Mouse (Mus musculus) common myeloid progenitor, adult 5-6 weeks (primary cell): Measurements from ENCODE around the gene Olfr282. TPM values are rescaled to one million over a fixed set of nuclear protein-coding genes. Genes with fewer than 3 reads are reported as not detected.

Source experiments
- ATAC-seq: replicated peaks from 2 replicates; pipeline ENCODE4 v1.8.0; 2016; ENCODE audit warnings: low read depth, mild to moderate bottlenecking, moderate TSS enrichment, inconsistent platforms; ENCODE audit not compliant: poor library complexity, severe bottlenecking
- total RNA-seq: library from RNA; stranded (forward); fragments of 200-1000, 187-1606 nt; gene quantifications from 2 replicates; pipeline ENCODE4 v1.2.3, GENCODE M21; 2017

The Olfr282 gene
- total RNA-seq, 1 experiment from 2014 or later = not detected

DNA sequence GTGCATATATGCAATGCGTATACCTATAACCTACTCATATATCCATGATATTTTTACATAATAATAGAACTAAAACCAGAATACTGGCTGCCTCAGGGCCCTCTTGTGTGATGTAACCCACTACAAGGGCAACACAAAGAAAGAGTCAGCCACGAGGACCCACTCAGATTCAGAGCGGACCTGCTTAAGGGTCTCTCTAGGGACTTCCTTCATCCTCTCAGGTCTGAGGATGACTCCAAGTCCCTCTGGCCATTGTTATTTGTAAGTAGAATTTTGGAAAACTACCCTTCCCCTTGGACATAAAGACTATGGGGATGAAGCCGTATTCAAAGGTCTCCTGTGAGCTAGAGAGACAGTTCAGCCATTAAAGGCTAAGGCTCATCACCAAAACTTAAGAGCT is 38.6 kb downstream of the Olfr282 start, which contains the start of gene OR5BS1P:
TSS of gene OR5BS1P (plus strand) at position 301 of the 400 bp plus-strand sequence.
- no peak for ATAC-seq

DNA sequence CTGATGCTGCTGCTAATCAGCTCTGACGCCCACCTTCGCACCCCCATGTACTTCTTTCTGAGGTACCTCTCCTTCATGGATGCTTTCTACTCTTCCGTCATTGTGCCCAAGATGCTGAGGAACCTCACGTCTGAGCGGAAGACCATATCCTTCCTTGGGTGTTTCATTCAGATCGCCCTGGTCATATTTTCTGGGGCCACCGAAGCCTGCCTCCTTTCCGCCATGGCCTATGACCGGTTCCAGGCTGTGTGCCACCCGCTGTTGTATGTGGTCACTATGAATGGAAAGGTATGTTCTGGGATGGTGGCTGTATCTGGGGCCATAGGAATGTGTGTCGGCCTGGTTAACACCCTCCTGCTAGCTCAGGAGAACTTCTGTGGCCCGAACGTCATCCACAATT is 40.5 kb downstream of the Olfr282 start:
- no peak for ATAC-seq

DNA sequence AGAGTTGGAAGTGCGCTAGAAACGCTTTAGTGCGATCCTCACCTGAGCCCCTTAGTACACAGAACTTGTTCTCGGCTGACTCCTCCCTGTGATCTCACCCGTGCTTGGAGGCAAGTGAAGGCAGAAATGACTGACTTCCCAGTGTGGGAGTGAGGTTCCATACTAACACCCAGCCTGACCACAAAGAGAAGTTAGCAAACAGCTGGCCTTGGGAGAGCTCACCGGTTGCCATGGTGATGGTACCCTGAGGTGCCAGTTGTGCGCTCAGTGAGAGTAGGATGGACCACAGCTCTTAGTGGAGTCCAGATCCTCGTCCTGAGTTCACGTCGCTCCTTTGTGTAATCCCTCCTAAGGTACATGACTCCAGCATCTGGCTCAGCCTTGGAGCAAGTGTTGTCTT is 43.9 kb downstream of the Olfr282 start:
- ATAC-seq = no peak

DNA sequence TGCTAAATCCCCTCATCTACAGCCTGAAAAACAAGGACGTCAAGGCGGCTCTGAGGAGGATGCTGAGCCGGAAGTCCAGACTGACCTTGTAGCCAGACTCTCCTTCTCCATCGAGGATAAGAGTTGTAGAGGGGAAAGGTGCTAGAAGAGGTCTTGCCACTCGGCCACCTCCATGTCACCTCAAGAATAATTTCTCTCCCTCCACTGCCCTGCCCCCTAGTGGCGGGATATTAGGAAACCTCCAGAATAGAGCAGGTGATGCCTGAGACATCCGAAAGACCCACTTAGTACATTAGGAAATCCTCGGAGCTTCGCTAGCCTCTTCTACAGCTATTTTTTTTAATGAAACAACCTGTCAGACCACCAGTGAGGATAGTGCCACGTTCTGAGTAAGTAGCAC is 44.4 kb downstream of the Olfr282 start:
- peak; percentile 69 for ATAC-seq

DNA sequence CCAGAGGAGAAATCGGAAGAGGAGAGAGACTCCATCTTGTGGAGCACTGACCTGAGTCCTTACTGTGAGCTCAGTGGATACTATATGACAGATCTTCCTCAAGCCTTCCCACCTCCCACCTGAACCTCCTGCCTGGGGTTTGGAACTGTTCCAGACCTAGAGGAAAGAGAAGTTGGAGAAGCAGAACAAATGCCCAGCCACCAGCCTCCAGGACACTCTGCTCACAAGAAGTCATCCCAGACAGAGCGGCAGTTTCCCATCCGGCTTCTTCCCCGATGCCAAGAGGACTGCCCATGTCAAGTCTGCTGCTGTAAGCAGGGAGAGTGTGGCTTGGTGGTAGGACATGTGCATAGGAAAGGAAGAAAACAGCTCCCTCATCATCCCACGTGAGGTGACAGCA is 45.3 kb downstream of the Olfr282 start:
- no peak for ATAC-seq

DNA sequence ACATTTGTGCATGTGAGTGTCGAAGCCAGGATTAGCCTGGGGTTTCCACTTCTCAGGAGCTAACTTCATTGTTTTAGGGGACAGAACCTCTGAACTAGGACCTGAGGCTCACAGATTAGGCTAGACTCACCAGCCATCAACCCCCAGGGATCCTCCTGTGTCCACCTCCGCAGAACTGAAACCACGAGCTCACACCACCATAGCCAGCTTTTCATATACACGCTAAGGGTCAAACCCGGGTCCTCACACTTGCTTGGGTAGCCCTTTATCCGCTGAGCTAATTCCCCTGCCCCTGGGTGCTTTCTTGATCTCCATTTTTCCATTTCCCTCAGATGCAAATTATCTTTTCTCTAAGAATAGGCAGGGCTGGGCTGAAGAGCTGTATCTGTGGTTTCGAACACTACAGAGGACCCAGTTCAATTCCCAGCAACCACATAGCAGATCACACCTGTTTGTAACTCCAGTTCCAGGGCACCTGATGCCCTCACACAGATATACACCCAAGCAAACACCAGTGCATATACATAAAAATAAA is 48.6 kb downstream of the Olfr282 start:
- ATAC-seq = no peak

DNA sequence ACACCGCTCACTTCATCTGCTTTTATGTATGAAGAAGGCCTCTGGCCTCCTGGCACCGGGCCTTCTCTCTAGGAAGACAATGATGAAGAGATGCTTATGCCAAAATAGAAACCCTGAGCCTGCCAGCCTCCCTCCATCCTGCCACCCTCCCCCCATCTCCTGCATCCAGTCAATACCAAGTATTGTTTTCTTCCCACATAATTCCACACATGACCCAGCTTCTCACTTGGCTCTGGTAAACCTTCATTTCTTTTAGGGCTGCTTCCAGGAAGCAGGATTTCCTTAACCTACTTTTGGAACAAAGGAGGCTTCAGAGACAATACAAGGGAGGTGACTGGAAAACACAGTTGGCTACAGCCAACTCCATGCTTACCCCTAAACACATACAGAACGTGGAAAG is 51.7 kb downstream of the Olfr282 start, which contains the start of gene Lalba:
TSS of gene Lalba (minus strand) at position 21 of the 400 bp plus-strand sequence.
- no peak for ATAC-seq

DNA sequence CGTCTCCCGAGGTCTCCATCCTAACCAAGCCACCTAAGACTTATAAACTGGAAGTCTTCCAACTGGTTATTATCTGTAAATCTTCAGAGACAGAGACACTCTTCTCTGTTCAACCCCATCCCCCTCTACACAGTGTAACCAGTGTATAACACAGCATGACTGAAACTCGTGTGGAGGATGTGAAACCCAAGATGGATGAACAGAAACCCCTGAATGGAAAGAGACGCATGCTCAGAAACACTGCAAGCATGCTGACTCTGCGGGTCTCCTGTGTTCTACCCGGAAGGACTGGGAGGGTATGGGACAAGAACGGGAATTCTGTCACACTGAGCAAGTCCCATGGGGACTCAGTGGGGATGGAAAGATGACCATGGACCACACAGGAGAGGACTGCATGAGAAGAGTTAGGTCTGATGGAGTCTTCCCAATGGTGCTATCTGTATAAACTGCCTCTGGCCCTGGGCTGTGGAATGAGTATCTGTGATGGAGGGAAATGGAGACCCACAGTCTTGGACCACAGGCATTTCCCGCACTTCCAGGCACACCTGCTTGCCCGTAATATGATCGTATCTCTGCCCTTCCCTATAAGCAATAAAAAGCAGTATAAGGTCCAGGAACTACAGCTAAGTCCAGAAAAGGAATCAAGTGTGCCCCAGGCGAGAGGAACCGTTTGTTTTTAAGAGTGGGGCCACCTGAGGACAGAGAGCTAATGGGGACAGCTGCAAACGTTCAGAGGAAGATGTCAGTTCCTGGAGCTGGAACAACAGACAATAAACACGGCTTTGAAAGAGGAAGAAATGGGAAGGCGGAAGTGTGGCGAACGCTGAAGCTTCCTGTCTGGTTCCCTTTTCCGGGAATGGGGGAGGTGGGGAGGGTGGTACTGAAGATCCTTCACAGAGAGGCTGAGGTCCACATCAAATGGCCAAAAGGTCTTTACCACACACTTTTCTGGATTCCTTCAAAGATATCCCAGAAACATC is 53.2 kb downstream of the Olfr282 start:
- peak; percentile 76 for ATAC-seq

DNA sequence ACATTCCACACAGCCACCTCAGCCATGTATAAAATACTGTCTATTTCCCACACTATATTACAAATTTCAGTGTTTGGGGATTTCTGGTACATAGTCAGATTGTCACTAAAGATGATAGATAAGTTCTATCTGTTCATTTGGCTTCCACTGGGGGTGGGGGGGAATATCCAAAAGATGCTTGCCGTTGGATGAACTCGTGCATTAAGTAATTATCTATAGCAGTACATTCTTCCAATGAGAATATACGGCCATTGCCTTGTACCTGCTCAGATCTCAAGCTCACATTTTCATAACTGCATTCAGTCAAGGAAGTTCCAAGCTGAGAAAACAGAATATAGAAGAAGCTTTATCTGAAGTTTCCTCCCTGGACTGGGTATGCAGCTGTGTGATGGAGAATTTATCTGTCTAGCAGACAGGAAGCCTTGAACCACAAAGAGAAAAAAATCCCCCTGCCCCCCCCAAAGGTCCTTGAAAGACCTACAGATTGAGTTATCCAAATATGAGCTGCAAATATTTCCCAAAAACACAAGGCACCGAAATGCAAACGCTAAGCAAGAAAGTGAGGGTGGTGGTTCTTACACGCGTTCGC is 55.5 kb downstream of the Olfr282 start:
- ATAC-seq = peak; percentile 66

Other genes with a start within 250 kb of the Olfr282 start
- gene Olfr288, start 235.7 kb upstream of the Olfr282 start, total RNA-seq = not detected in 2 replicates
- not detected in 2 replicates for gene Gm44579, start 210.2 kb upstream of the Olfr282 start, total RNA-seq
- gene Olfr287, start 210.2 kb upstream of the Olfr282 start, total RNA-seq = not detected in 2 replicates
- gene Olfr286, start 196.8 kb upstream of the Olfr282 start, total RNA-seq = not detected in 2 replicates
- not detected in 2 replicates for gene H1fnt, start 173.9 kb upstream of the Olfr282 start, total RNA-seq
- not detected in 2 replicates for gene Zfp641, start 135.1 kb upstream of the Olfr282 start, total RNA-seq
- not detected in 2 replicates for gene Olfr285, start 113.9 kb upstream of the Olfr282 start, total RNA-seq
- gene Olfr284, start 90.2 kb upstream of the Olfr282 start, total RNA-seq = not detected in 2 replicates
- gene Olfr283, start 50.3 kb upstream of the Olfr282 start, total RNA-seq = not detected in 2 replicates
- not detected in 2 replicates for gene Olfr281, start 21.4 kb downstream of the Olfr282 start, total RNA-seq
- not detected in 2 replicates for gene OR5BS1P, start 38.7 kb downstream of the Olfr282 start, total RNA-seq
- not detected in 2 replicates for gene Lalba, start 51.5 kb downstream of the Olfr282 start, total RNA-seq
- gene Olfr279, start 61.2 kb downstream of the Olfr282 start, total RNA-seq = not detected in 2 replicates
- gene Kansl2, start 103.0 kb downstream of the Olfr282 start, total RNA-seq = 57.1 and 63.0 TPM in 2 replicates
- 52.6 and 74.4 TPM in 2 replicates for gene Ccnt1, start 139.7 kb downstream of the Olfr282 start, total RNA-seq
- not detected in 2 replicates for gene 4930415O20Rik, start 139.8 kb downstream of the Olfr282 start, total RNA-seq
- 23.4 and 32.4 TPM in 2 replicates for gene Adcy6, start 178.9 kb downstream of the Olfr282 start, total RNA-seq
- gene Cacnb3, start 199.6 kb downstream of the Olfr282 start, total RNA-seq = not detected in 2 replicates
- gene Ddx23, start 231.7 kb downstream of the Olfr282 start, total RNA-seq = 84.4 and 114 TPM in 2 replicates
- 0.23 TPM in 1 of 2 replicates, not detected in the other for gene Rnd1, start 246.2 kb downstream of the Olfr282 start, total RNA-seq